Mouse (Mus musculus) urinary bladder, postnatal 10 days (tissue): ENCODE results near the gene Tmem30b.
"Not testable (repeated sequence)": the region's sequence is repeated elsewhere in the genome, so short reads cannot be mapped to it uniquely, and the experiment has no call there.

ENCODE experiments used
- DNase-seq: peaks from one replicate; pipeline ENCODE4 v3.0.0; 2022; ENCODE audit warnings: low spot score

The Tmem30b gene

GRCm38 (mm10) chr12:73546086-73546711 lies at the start of gene Tmem30b:
Gene Tmem30b (minus strand): TSS chr12:73546392.
- no peak for DNase-seq

- DNase-seq = no peak
Observed at GRCm38 (mm10) chr12:73595226-73595625, 49.0 kb upstream of the Tmem30b start.

GRCm38 (mm10) chr12:73594177-73594745 lies 48.1 kb upstream of the Tmem30b start:
- DNase-seq = no peak

- DNase-seq = no peak
Observed at GRCm38 (mm10) chr12:73593021-73593798, 47.0 kb upstream of the Tmem30b start.

DNA sequence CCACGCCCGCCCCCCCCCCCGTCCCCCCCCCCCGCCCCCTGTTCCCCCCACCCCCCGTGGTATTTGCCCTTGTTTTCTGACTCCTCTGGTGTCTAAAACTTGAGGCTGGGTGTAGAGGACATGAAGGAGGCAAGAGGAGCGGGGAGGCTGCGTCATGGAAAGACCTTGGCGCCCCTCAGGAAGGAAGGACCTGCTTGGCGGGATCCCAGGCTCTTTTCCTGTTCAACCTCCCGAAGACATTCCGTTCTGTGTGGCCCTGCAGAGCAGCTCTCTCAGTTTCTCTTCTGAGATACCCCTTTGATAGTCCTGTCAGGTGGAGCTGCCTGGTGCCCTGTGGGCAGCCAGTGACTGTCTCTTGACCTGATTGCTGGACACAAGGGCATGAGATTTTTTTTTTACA lies 45.4 kb upstream of the Tmem30b start:
- DNase-seq = no peak

- DNase-seq = no peak
Observed at GRCm38 (mm10) chr12:73590627-73591276, 44.6 kb upstream of the Tmem30b start.

GRCm38 (mm10) chr12:73587262-73587661 lies 41.1 kb upstream of the Tmem30b start:
- DNase-seq = no peak

DNA sequence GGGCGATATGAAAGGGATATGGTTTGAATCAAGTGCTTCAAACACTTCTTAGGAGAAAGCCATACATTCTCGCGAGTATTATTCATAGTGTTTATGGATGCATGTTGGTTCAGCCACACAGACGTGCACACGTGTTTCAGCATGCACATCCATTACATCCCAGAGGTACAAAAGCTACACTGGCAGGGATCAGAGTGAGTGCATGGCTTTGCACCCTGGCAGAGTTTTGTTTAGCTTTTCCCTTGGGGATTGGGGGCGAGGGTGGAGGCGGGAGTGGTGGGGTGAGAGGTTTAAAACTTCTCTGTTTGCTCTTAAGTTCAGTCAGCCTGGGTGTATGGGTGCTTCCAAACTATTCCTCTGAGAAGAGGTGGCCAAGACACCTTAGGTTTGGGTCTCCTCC lies 39.7 kb upstream of the Tmem30b start:
- DNase-seq = no peak

- no peak for DNase-seq
Observed at GRCm38 (mm10) chr12:73585241-73585801, 39.1 kb upstream of the Tmem30b start.

DNA sequence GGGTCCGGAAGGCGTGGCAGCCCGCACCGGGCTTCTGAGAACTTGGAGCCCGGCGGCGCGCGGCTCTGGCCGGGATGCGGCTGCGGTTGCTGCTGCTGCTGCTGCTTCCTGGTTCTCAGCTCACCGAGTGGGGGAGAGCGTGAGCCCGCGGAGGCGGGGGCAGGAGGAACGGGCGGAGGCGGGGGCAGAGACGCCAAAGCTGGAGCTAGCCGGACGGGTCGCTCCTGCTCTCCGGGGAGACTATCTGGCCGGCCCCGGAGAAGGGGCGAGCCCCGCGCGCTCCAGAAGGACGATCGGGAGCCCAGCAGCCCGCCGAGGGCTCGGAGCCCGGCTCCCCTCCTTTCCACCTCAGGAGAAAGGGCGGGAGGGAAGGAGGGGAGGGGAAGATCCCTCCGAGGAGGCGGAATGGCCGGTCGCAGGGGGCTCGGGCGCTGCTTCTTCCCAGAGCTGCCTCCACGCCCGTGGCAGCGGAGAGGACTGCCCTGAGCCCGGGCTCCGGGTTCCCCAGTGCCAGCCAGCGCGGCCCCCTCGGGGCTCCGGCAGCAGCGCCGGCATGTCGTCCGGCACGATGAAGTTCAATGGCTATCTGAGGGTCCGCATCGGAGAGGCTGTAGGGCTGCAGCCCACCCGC lies 38.5 kb upstream of the Tmem30b start, which contains the start of gene Prkch:
Prkch (plus strand) TSS at position 187 of the 631 bp plus-strand sequence.
- peak; percentile 31 for DNase-seq

DNA sequence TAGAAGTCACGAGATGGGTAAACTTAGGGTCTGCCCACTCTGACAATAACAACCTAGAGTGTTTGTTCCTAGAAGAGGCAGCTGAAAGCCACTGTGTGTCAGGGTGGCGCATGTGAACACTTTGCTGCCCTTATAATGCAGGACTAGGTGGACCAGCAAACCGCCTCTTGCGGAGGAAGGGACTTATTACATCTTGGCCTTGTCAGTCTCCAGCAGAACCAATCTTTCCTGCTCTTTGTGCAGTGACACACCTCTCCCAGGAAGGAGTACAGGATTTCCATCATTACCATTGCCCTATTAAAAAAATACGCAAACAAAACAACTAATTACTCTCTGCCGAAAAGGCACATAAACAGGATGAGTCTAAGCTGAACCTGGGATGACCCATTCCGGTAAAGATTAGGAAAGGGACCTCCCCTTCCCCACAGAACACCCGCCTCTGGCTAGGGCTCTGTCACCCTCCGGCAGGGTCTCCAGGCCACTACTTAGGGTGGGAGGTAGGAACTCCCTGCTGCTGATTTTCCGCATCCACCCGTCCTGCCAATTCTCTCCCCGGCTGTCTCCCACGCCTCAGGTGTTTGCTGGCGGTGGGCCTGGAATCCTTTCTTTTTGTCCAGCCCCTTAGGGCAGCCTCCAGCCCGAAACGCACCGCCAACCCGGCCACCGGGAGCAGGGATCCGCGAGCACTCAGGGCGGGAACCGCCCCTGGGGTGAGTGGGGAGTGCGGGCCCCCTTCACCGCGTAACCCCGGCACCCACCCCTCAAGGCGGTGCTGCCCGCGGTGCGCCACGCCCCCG lies 37.8 kb upstream of the Tmem30b start:
- no peak for DNase-seq

DNA sequence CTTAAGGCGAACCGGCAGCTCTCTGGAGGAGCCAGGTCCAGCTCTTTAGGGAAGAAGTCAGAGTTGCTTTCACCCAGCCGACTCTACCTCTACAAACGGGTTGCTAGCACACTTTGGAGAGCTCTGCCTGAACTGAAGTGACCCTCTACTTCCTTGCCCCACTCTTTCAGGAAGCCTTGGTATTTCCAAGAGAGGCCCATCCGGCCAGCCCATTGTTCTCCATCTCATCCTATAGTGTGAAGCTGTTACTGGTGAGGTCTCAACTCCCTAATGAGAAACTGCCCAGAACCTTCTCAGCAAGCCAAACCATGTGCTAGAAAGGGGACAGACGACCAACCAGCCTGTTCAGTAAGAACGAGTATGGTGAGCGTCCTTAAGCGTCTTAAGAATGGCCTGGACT lies 37.1 kb upstream of the Tmem30b start:
- DNase-seq = no peak

DNA sequence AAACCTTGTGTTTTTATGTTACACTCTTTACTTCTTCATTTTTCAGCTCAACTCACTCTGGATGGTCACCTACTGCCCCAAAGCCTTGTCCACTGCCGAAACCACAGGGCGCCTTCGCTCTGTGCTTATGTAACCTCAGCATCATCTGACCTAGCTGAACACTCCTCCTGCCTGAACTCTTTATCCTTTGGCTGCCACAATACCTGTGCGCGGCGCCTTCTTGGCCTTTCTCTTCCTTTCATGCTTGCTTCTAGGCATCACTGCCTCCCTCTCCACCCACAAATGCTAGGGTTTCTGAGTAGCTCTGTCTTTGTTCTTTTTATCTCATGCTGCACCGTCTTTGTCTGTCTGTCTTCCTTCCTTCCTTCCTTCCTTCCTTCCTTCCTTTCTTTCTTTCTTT lies 34.6 kb upstream of the Tmem30b start:
- no peak for DNase-seq

DNA sequence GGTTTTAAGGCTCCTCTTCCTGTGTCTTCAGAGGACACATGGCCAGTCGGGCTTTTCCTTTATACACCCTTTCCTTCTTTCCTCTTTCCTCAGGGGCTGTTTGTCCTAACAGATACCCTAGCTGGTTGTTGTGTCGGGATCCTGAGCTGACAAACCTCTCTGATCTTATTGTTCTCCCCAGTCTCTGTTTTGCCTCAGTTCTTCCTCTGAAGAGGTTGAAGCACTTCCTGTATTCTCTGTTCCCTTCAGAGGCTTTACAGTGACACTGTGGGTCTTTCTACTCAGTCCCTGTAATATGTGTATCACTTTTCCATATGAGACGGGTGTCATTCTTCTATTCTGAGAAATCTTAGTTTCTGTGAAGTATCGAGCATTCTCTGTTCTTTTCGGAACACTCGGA lies 31.9 kb upstream of the Tmem30b start:
- no peak for DNase-seq

DNA sequence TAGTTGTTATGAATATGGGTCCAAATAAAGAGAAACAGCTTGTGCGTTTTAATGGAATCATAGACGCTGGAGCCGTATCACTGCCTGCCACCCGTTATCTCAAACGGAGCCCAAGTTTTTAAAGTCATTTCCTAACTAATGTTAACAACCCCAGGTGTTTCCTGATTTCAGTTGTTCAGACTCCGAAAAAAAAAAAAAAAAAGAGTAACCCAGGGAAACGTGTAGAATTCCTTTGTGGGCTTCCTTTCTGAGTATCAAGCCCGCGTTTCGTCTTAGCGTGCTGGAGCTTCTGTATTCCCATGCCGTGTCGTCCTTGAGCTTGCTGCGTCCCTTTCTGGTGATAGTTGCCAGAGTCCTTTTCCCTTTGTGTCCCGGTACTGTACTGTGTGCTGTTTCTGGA lies 28.4 kb upstream of the Tmem30b start:
- DNase-seq = no peak

DNA sequence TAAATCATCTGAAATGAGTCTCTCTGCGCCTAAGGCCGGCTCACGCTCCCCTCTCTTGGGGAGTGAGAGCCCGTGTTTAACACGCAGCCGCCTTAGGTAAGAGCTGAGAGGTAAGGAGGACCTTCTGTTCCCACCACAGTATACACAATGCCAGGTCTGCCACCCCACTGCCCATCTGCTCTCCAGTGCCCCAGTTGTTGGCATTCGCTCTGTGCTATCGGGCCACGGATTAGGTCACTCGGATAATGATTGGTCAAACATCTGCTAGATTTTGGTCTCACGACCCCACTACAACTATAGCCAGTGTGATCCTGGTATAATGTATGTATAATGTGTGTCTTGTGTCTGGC lies 19.4 kb upstream of the Tmem30b start:
- no peak for DNase-seq

- DNase-seq = no peak
Observed at GRCm38 (mm10) chr12:73564795-73565619, 18.8 kb upstream of the Tmem30b start.

DNA sequence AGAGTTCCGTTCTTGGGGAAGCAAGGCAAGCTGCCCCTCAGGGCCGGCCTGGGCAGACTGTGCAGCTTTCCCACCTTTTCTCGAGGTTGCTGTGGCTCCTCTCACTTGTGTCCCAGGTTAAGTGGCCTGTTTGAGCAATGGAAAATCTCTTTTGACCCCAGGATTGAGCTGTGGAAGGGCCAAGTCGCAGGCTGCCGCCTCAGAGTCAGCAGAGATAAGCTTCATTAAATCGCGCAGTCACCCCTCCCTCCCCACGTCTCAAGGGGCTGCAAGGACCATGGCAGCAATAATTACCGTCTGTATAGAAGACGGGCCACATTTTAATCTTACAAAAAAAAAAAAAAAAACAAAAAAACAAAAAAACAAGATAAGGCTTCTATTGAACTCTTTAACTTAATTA lies 18.0 kb upstream of the Tmem30b start:
- no peak for DNase-seq

GRCm38 (mm10) chr12:73563122-73563521 lies 16.9 kb upstream of the Tmem30b start:
- DNase-seq = not testable (repeated sequence)

DNA sequence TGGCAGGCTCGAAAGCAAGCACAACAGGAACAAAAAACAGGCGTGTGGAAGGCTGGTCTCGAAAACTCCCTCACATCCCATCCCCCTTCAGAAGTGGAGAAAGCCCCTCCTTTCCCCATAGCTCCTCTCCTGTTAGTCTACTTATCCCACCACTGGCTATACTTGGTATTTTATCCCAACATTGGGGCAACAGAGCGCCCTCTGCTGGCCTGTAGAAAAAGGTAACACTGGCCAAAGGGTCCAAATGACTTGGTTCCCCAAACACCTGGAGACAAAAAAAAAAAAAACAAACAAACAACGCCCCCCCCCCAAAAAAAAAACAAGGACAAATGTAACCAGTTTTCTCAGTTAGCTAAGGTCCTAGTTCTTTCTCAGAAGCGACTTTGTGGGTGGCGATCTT lies 13.9 kb upstream of the Tmem30b start:
- no peak for DNase-seq
